Mouse (Mus musculus): ENCODE results near the gene Aknad1. TPM values are rescaled to one million over a fixed set of nuclear protein-coding genes. Genes with fewer than 3 reads are reported as not detected.

The Aknad1 gene
- total RNA-seq, 2 experiments from 2014 or later = 0.09 TPM; not detected in 1

DNA sequence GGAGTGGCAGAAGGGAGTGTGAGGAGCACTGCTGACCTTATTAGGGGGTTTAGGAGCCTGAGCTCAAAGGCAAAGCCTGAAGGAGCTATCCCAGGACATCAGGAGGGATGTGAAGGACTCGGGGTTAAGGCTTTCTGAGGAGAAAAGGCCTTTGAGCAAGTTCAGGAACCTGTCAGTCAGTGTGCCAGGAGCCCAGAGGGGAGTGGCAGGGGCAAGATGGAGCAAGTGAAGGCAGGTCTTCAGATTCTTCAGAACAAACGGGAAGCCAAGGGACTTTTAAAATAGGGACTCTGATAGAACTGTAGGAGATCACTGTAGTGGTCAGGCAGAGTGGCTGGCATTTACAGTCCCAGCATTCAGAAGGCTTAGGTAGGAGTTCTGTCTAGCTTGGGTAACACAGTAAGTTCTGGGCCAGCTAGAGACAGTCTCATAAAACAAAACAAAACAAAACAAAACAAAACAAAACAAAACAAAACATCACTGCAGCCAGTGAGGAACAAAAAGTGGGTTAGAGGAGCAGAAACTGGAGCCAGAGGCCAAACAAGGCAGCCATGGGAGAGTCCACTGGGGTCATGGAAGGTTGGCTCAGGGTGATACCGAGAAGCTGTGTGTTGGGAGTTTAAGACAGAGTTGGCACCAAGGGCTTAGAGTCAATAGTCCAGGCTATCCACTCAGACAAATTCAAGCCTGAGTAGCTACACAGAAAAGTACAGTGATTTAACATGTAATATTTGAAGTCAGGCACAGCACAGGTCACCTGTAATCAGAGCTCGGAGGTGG, 39.5 kb downstream of the Aknad1 start:
- intact Hi-C loops (cut with DNase I) = no loop called here
- no peak for DNase-seq (ENCODE audit: low spot score in 2 of 2)

GRCm38 (mm10) chr3:108781238-108781883, 41.9 kb downstream of the Aknad1 start:
- intact Hi-C loops (cut with DNase I) = no loop called here
- peak; percentile 47 to 76 for DNase-seq (ENCODE audit: low spot score in 2 of 2)

GRCm38 (mm10) chr3:108781884-108782270, 42.4 kb downstream of the Aknad1 start:
- no peak for DNase-seq (ENCODE audit: low spot score in 2 of 2)
- intact Hi-C loops (cut with DNase I) = no loop called here

GRCm38 (mm10) chr3:108782364-108782895, 43.0 kb downstream of the Aknad1 start:
- intact Hi-C loops (cut with DNase I) = no loop called here
- no peak for DNase-seq (ENCODE audit: low spot score in 2 of 2)

DNA sequence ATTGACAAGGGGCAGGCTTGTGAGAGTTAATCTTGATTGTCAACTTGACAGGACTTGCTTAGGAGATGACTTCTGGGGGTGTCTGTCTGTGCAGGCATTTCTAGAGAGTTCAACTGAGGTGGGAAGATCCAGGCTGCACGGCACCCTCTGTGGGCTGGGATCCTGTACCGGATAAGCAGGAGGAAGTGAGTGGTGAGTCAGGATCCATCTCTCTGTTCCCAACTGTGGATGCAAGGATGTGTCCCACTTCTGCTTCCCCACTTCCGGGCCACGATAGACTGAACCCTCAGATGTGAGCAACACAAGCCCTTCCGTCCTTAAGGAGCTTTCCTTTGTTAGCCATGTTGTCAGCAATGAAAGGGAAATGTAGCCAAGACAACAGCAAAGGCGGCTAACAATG, 47.1 kb downstream of the Aknad1 start:
- DNase-seq (ENCODE audit: low spot score in 2 of 2) = no peak
- intact Hi-C loops (cut with DNase I) = no loop called here

GRCm38 (mm10) chr3:108787754-108788454, 48.4 kb downstream of the Aknad1 start:
- DNase-seq (ENCODE audit: low spot score in 2 of 2) = no peak
- intact Hi-C loops (cut with DNase I) = no loop called here

- intact Hi-C loops (cut with DNase I) = no loop called here
- no peak for DNase-seq (ENCODE audit: low spot score in 2 of 2)
Measured at GRCm38 (mm10) chr3:108788455-108788794, 49.0 kb downstream of the Aknad1 start.

DNA sequence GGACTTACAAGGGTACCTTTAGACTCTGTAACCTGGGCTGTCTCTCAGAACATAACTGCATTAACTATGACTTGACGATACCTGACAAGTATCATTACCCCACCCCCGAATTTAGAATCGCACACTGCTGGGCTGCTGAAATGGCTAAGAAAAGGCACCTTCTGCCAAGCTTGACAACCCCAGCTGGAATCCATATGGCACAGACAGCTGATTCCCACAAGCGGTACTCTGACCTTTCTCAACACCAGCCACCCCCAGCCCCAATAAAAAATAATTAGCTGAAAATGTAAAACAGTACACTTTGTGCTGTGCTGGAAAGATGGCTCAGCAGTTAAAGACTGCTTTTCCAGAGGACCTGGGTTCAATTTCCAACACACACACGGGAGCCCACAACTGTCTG, 49.8 kb downstream of the Aknad1 start:
- intact Hi-C loops (cut with DNase I) = no loop called here
- DNase-seq (ENCODE audit: low spot score in 2 of 2) = no peak

GRCm38 (mm10) chr3:108790499-108790898, 51.0 kb downstream of the Aknad1 start:
- intact Hi-C loops (cut with DNase I) = no loop called here
- DNase-seq (ENCODE audit: low spot score in 2 of 2) = no peak

GRCm38 (mm10) chr3:108791054-108791706, 51.7 kb downstream of the Aknad1 start:
- intact Hi-C loops (cut with DNase I) = no loop called here
- DNase-seq (ENCODE audit: low spot score in 2 of 2) = peak in 1 of 2 experiments; percentile 39

GRCm38 (mm10) chr3:108792420-108792819, 53.0 kb downstream of the Aknad1 start:
- intact Hi-C loops (cut with DNase I) = no loop called here
- peak in 1 of 2 experiments; percentile 32 for DNase-seq (ENCODE audit: low spot score in 2 of 2)

- DNase-seq (ENCODE audit: low spot score in 2 of 2) = no peak
- intact Hi-C loops (cut with DNase I) = no loop called here
Measured at GRCm38 (mm10) chr3:108794780-108795179, 55.3 kb downstream of the Aknad1 start.

GRCm38 (mm10) chr3:108795554-108796299, 56.3 kb downstream of the Aknad1 start:
- no peak for DNase-seq (ENCODE audit: low spot score in 2 of 2)
- intact Hi-C loops (cut with DNase I) = no loop called here

DNA sequence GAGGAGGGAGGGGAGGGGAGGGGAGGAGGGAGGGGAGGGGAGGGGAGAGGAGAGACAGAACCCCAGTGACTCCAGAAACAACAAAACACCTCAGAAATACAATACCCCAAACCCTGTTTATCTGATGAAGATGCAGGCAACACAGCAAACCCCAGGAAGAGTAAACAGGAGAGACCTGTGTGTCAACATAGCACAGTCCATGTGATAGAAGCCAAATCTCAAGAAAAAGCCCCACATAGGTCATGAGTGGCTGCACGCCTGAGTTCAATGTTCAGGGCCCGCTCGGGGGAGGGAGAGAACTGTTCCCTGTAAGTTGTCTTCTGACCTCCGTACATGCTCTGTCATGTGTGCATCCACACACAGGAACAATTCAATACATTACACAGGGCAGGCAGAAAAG, 56.9 kb downstream of the Aknad1 start:
- intact Hi-C loops (cut with DNase I) = no loop called here
- DNase-seq (ENCODE audit: low spot score in 2 of 2) = no peak

GRCm38 (mm10) chr3:108797723-108798122, 58.3 kb downstream of the Aknad1 start:
- intact Hi-C loops (cut with DNase I) = no loop called here
- no peak for DNase-seq (ENCODE audit: low spot score in 2 of 2)

DNA sequence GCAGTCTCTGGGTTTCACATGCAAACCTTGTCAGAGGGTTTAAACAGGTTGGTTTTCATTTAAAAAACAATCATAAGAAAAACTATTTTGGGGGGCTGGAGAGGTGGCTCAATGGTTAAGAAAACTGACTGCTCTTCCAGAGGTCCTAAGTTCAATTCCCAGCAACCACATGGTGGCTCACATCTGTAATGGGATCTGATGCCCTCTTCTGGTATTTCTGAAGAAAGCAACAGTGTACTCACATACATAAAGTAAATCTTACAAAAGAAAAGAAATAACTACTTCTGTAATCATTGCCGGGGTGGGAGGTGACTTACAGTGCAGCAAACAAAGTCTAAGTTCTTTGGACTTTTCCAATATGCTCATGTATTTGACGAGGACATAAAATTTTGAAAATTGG, 58.9 kb downstream of the Aknad1 start:
- DNase-seq (ENCODE audit: low spot score in 2 of 2) = no peak
- intact Hi-C loops (cut with DNase I) = no loop called here

GRCm38 (mm10) chr3:108805622-108806021, 66.2 kb downstream of the Aknad1 start:
- intact Hi-C loops (cut with DNase I) = no loop called here
- DNase-seq (ENCODE audit: low spot score in 2 of 2) = peak in 1 of 2 experiments; percentile 39

GRCm38 (mm10) chr3:108810747-108811263, 71.3 kb downstream of the Aknad1 start:
- intact Hi-C loops (cut with DNase I) = no loop called here
- no peak for DNase-seq (ENCODE audit: low spot score in 2 of 2)

DNA sequence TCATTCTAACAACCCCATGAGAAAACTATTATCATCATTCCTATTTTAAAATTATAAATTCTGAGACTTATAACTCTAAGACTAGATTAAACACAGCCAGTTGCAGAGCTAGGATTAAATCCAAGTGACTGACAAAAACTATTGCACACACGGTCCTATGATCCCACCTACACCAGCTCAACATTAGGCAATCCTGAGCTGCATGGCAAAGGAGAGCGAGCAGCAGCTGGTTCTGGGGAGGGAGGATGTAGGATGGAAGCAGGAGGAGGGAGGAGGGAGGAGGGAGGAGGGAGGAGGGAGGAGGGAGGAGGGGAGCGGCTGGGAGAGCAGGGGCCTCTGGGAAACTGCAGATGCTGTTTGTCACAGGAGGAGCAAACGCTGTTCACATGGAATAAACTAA, 76.2 kb downstream of the Aknad1 start:
- intact Hi-C loops (cut with DNase I) = no loop called here
- no peak for DNase-seq (ENCODE audit: low spot score in 2 of 2)
